Comparison of ENCODE assay signal across 9 mouse cellular contexts in genomic region chrX:72960431-72960830, GRCm38 (mm10). TPM values are rescaled to one million over a fixed set of nuclear protein-coding genes. Genes with fewer than 3 reads are reported as not detected.
A peak's percentile ranks its signal among the peaks of the same experiment; 100 is the strongest.
DNase-seq lines count a peak whose midpoint lies in the region; ATAC-seq and TF ChIP-seq lines count a peak whose summit lies in the region.
"Had no signal": no experiment of that assay in that cellular context is flagged by ENCODE, and none has a peak within 500 bp of the region (broad histone marks: within the 10 kb centered on the region; RNA-seq: fewer than 3 reads in every experiment).

No protein-coding gene starts in this region.

- intact Hi-C loops in gastrocnemius, postnatal 14 days (cut with DNase I; ENCODE audit: low total_unique reads), result no loop called here

- no peaks in the 10 kb centered on the region for H3K4me1 ChIP-seq in forebrain, postnatal 0 days (ENCODE audit: insufficient read depth)
- H3K4me1 ChIP-seq in forebrain, embryonic 14.5 days (ENCODE audit: control insufficient read depth, insufficient read depth, low read length), result no peaks in the 10 kb centered on the region
- no peaks in the 10 kb centered on the region for H3K4me1 ChIP-seq in midbrain, embryonic 14.5 days (ENCODE audit: control insufficient read depth, insufficient read depth, low read length)
- no peaks in the 10 kb centered on the region for H3K4me1 ChIP-seq in midbrain, embryonic 15.5 days
- H3K4me1 ChIP-seq: hindbrain, embryonic 15.5 days had no signal

- ATAC-seq in forebrain, postnatal 0 days, result no peak
- ATAC-seq in forebrain, embryonic 14.5 days, result no peak
- no peak for ATAC-seq in midbrain, embryonic 14.5 days (ENCODE audit: low FRiP score, low TSS enrichment)
- no peak for ATAC-seq in midbrain, embryonic 15.5 days (replicated peaks)
- ATAC-seq in activated CD4-positive, CD25-positive, alpha-beta regulatory T cell, adult 4 months, result no peak

- H3K9ac ChIP-seq in forebrain, postnatal 0 days, result no peak overlapping the region
- no peak overlapping the region for H3K9ac ChIP-seq in forebrain, embryonic 14.5 days (ENCODE audit: low read length)
- no peak overlapping the region for H3K9ac ChIP-seq in midbrain, embryonic 14.5 days (replicated peaks; ENCODE audit: low read length)
- H3K9ac ChIP-seq in midbrain, embryonic 15.5 days, result no peak overlapping the region
- H3K9ac ChIP-seq: hindbrain, embryonic 15.5 days had no signal

- H3K36me3 ChIP-seq in forebrain, postnatal 0 days (ENCODE audit: insufficient read depth), result peaks cover 5% of the 10 kb centered on the region
- peaks cover 13% of the 10 kb centered on the region; the same call in 1 of the 2 replicates for H3K36me3 ChIP-seq in forebrain, embryonic 14.5 days (ENCODE audit: control insufficient read depth, insufficient read depth, low read length)
- peaks cover 7% of the 10 kb centered on the region for H3K36me3 ChIP-seq in midbrain, embryonic 14.5 days (ENCODE audit: control insufficient read depth, insufficient read depth, low read length)
- H3K36me3 ChIP-seq in midbrain, embryonic 15.5 days (replicated peaks), result 0 out of 2 replicates have a peak, but pooled peaks cover 2% of the 10 kb centered on the region

- H3K4me2 ChIP-seq in forebrain, postnatal 0 days (ENCODE audit: low read depth), result no peak overlapping the region
- H3K4me2 ChIP-seq in forebrain, embryonic 14.5 days (ENCODE audit: low read length), result no peak overlapping the region
- no peak overlapping the region for H3K4me2 ChIP-seq in midbrain, embryonic 14.5 days (ENCODE audit: low read length)
- no peak overlapping the region for H3K4me2 ChIP-seq in midbrain, embryonic 15.5 days
- H3K4me2 ChIP-seq: hindbrain, embryonic 15.5 days had no signal

- no peak for DNase-seq in forebrain, postnatal 0 days
- no peak for DNase-seq in forebrain, embryonic 14.5 days (ENCODE audit: low spot score)
- peak; percentile 10 for DNase-seq in midbrain, embryonic 14.5 days
- DNase-seq in R1 (ENCODE audit: low read depth, low spot score), result peak; percentile 24
- peak; percentile 18 for DNase-seq in lung, postnatal 14 days
- no peak for DNase-seq in gastrocnemius, postnatal 14 days

- H3K4me3 ChIP-seq in forebrain, postnatal 0 days (ENCODE audit: low read depth, low read length), result no peak overlapping the region
- no peak overlapping the region for H3K4me3 ChIP-seq in forebrain, embryonic 14.5 days (ENCODE audit: low read depth, low read length)
- no peak overlapping the region for H3K4me3 ChIP-seq in midbrain, embryonic 14.5 days (replicated peaks; ENCODE audit: low read depth, low read length)
- H3K4me3 ChIP-seq in midbrain, embryonic 15.5 days, result no peak overlapping the region
- H3K4me3 ChIP-seq: hindbrain, embryonic 15.5 days had no signal

- no peaks in the 10 kb centered on the region for H3K9me3 ChIP-seq in forebrain, postnatal 0 days (ENCODE audit: low read length)
- H3K9me3 ChIP-seq in forebrain, embryonic 14.5 days (replicated peaks; ENCODE audit: control insufficient read depth, low read length), result no peaks in the 10 kb centered on the region
- H3K9me3 ChIP-seq in midbrain, embryonic 14.5 days (ENCODE audit: control insufficient read depth, low read length), result no peaks in the 10 kb centered on the region
- no peaks in the 10 kb centered on the region for H3K9me3 ChIP-seq in midbrain, embryonic 15.5 days
- H3K9me3 ChIP-seq: hindbrain, embryonic 15.5 days had no signal

- H3K27ac ChIP-seq in forebrain, postnatal 0 days (ENCODE audit: low read depth, low read length), result no peak overlapping the region
- no peak overlapping the region for H3K27ac ChIP-seq in forebrain, embryonic 14.5 days (ENCODE audit: low read depth, low read length)
- H3K27ac ChIP-seq in midbrain, embryonic 14.5 days (replicated peaks; ENCODE audit: low read depth, low read length), result no peak overlapping the region
- H3K27ac ChIP-seq in midbrain, embryonic 15.5 days, result no peak overlapping the region
- H3K27ac ChIP-seq: hindbrain, embryonic 15.5 days had no signal

- 82% methylated on average over 4 of the region's 4 CpGs for WGBS in forebrain, postnatal 0 days
- WGBS in forebrain, embryonic 14.5 days, result 80% methylated on average over 4 of the region's 4 CpGs
- 82% methylated on average over 4 of the region's 4 CpGs for WGBS in midbrain, embryonic 14.5 days
- WGBS in midbrain, embryonic 15.5 days, result 80% methylated on average over 4 of the region's 4 CpGs

- H3K27me3 ChIP-seq in forebrain, postnatal 0 days (ENCODE audit: insufficient read depth, low read length), result no peaks in the 10 kb centered on the region
- no peaks in the 10 kb centered on the region for H3K27me3 ChIP-seq in forebrain, embryonic 14.5 days (replicated peaks; ENCODE audit: control insufficient read depth, insufficient read depth, low read length)
- no peaks in the 10 kb centered on the region for H3K27me3 ChIP-seq in midbrain, embryonic 14.5 days (ENCODE audit: control insufficient read depth, insufficient read depth, low read length)
- no peaks in the 10 kb centered on the region for H3K27me3 ChIP-seq in midbrain, embryonic 15.5 days (replicated peaks)
- H3K27me3 ChIP-seq: hindbrain, embryonic 15.5 days had no signal

- peak; percentile 23; the same call in 1 of the 2 replicates for TF ChIP-seq CTCF in forebrain, postnatal 0 days (IDR thresholded peaks at IDR 0.05; ENCODE audit: low read depth)

RNA-seq across cellular contexts. Expression of gene Zfp185, which starts 26.7 kb away (rescaled TPM):
- 0.77 and 1.9 TPM in 2 replicates for total RNA-seq in forebrain, postnatal 0 days (2014; rRNA removed)
- 0.80 and 1.2 TPM in 2 replicates for polyA plus RNA-seq in forebrain, postnatal 0 days (2015; fragmentation: Nextera tagmentation; extraction: Ambion mirVana)
- polyA plus RNA-seq in forebrain, embryonic 14.5 days (2014; fragmentation: Nextera tagmentation; extraction: Ambion mirVana), result 0.76 and 0.87 TPM in 2 replicates
- 0.39 and 0.71 TPM in 2 replicates for polyA plus RNA-seq in midbrain, embryonic 14.5 days (2014; fragmentation: Nextera tagmentation; extraction: Ambion mirVana)
- 0.78 and 1.1 TPM in 2 replicates for polyA plus RNA-seq in midbrain, embryonic 15.5 days (2015; fragmentation: Nextera tagmentation; extraction: Ambion mirVana)
- total RNA-seq in gastrocnemius, postnatal 14 days (2021), result 1 to 10 TPM; 5.5 to 8.7 TPM
- not detected for polyA plus RNA-seq in activated CD4-positive, CD25-positive, alpha-beta regulatory T cell, adult 4 months (2017; shearing (Covaris generic))

RNA-seq across cellular contexts. Expression of gene Nsdhl, which starts 42.1 kb away (rescaled TPM):
- total RNA-seq in forebrain, postnatal 0 days (2014; rRNA removed), result 49.1 and 49.9 TPM in 2 replicates
- 41.7 and 44.8 TPM in 2 replicates for polyA plus RNA-seq in forebrain, postnatal 0 days (2015; fragmentation: Nextera tagmentation; extraction: Ambion mirVana)
- polyA plus RNA-seq in forebrain, embryonic 14.5 days (2014; fragmentation: Nextera tagmentation; extraction: Ambion mirVana), result 44.7 and 45.0 TPM in 2 replicates
- 48.1 and 48.8 TPM in 2 replicates for polyA plus RNA-seq in midbrain, embryonic 14.5 days (2014; fragmentation: Nextera tagmentation; extraction: Ambion mirVana)
- polyA plus RNA-seq in midbrain, embryonic 15.5 days (2015; fragmentation: Nextera tagmentation; extraction: Ambion mirVana), result 46.9 and 50.2 TPM in 2 replicates
- 1 to 10 TPM; 5.5 to 8.1 TPM for total RNA-seq in gastrocnemius, postnatal 14 days (2021)
- 10 to 100 TPM; 27.5 to 29.3 TPM for polyA plus RNA-seq in activated CD4-positive, CD25-positive, alpha-beta regulatory T cell, adult 4 months (2017; shearing (Covaris generic))

RNA-seq across cellular contexts. Expression of gene Cetn2, which starts 42.2 kb away (rescaled TPM):
- total RNA-seq in forebrain, postnatal 0 days (2014; rRNA removed), result 41.4 and 47.1 TPM in 2 replicates
- 95.5 and 105 TPM in 2 replicates for polyA plus RNA-seq in forebrain, postnatal 0 days (2015; fragmentation: Nextera tagmentation; extraction: Ambion mirVana)
- 97.6 and 103 TPM in 2 replicates for polyA plus RNA-seq in forebrain, embryonic 14.5 days (2014; fragmentation: Nextera tagmentation; extraction: Ambion mirVana)
- polyA plus RNA-seq in midbrain, embryonic 14.5 days (2014; fragmentation: Nextera tagmentation; extraction: Ambion mirVana), result 83.7 and 85.9 TPM in 2 replicates
- 63.2 and 63.5 TPM in 2 replicates for polyA plus RNA-seq in midbrain, embryonic 15.5 days (2015; fragmentation: Nextera tagmentation; extraction: Ambion mirVana)
- total RNA-seq in gastrocnemius, postnatal 14 days (2021), result 10 to 100 TPM; 22.7 to 25.5 TPM
- 100 to 1,000 TPM; 159 to 160 TPM for polyA plus RNA-seq in activated CD4-positive, CD25-positive, alpha-beta regulatory T cell, adult 4 months (2017; shearing (Covaris generic))

Comparison
In these comparisons a context has a peak if more than half of its experiments do, and no peak if none do; other contexts are left out.
1. DNase-seq: peak in midbrain, embryonic 14.5 days (single experiment), R1 (single experiment) and lung, postnatal 14 days (single experiment); none in forebrain, postnatal 0 days (single experiment), forebrain, embryonic 14.5 days (single experiment) and gastrocnemius, postnatal 14 days (single experiment).